Mouse (Mus musculus) R1 (cell line): ENCODE measurements around the gene Dsp.

Experiments used
- DNase-seq: peaks from one replicate; pipeline ENCODE4 v3.0.0-alpha.2; 2018; ENCODE audit warnings: low read depth, low spot score

Gene Dsp

DNA sequence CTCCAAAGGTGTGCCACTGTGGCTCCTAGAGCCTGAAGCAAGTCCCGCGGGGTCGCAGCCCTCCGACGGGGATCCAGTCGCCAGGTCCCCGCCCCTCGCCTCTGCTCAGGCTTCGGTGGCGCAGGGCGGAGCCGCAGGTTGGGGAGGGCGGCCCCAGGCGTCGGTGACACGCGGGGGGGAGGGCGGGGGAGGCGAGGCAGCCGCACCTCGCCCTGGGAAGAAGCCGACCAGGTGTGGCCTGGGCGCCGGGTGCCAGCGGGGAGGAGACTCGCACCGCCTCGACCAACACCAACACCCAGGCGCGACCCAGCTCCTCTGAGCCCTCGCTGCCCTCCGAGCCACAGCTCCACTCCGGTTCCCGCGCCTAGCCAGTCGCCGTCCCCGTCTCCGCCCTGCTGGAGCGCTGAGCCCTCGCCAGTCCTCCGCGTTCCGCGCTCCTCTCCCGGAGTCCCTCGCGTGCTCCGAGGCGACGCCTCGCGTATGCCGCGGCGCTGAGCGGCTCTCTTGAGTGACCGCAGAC lies at the start of gene Dsp:
Dsp (plus strand) TSS at position 226 of the 520 bp plus-strand sequence.
- DNase-seq = peak; percentile 74

DNA sequence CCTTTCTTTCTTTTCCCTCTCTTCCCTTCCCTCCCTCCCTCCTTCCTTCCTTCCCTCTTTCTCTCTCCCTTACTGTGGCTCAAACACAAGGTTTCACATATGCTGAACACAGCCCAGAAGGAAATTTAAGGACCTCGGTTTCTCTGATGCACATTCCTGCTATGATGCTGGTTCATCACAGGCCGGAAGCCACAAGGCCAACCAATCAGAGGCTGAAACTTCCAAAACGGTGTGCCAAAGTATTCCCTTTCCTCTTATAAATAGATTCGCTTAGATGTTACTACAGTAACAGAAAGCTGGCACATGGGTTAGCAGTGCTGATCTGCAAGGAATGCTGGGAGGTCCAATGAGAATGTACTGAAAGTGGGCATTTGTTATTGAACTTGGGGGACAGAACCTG lies 47.7 kb upstream of the Dsp start:
- no peak for DNase-seq

DNA sequence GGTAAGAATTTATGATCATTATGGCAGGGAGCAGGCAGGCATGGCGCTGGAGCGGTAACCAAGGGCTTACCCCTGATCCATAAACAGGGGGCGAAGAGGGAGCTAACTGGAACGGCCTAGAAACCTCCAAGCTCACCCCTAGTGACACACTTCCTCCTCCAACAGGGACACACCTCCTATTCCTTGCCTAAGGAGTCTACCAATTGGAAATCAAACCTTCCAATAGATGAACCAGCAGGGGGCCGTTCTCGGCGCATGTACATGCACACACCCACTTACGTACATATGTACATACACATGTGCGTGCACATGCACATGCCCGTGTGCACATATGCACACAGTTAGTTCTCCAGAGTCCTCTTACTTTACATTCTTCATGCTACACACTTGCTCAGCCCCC lies 46.6 kb upstream of the Dsp start:
- peak; percentile 73 for DNase-seq

DNA sequence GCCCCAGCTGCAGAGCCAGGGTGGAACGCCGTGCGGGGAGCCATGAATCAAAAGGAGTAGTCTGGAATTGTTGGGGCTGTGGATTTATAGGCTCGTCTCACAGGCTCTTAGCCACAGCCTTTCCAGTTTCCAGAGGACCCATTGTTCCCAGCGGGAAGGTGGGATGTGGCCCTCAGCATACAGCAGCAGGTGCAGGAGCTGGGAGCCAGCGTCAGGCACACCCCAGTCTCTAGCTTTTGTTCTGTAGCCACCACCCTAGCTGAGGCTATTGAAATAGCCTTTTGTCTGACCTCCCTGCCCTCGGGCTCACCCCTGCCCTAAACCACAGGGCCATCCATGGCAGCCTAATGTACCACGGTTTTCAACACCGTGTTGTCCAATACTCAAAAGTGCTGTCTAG lies 42.0 kb upstream of the Dsp start:
- DNase-seq = peak; percentile 99

DNA sequence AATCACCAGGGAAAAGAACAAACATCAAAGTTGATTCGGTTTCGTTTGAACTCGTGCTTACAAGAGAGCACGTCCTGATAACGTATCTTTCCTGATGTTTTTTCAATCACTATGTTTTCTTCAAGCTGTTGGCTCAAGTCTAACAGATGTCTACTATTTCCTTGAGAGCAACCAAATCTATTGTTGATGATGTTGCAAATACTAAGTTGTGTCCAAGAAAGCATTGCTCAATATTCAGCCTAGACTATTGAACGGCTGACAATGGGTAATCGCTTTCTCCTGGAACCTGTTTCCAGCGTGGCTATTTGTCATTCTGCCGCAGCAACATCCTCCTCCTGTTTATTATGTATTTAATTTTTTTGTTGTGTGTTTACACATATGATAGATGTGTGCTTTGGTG lies 28.8 kb upstream of the Dsp start:
- no peak for DNase-seq

DNA sequence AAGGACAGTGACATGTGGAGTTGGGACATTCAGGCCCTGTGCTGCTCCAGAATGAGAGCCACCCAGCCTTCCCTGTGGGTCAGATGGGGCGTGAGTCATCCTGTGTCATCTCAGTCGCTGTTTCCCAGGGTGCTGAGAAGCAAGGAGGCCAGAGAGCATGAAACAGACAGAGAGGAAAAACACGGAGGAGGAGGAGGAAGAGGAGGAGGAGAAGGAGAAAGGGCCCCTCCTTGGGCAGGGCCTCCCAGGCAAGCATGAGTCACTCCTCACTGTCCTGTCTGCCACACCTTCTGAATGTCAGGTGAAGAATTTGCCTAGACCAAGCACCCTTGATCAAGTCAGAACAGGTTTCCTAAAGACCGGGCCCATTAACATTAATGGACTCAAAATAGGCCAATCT lies 27.4 kb upstream of the Dsp start:
- DNase-seq = peak; percentile 73

DNA sequence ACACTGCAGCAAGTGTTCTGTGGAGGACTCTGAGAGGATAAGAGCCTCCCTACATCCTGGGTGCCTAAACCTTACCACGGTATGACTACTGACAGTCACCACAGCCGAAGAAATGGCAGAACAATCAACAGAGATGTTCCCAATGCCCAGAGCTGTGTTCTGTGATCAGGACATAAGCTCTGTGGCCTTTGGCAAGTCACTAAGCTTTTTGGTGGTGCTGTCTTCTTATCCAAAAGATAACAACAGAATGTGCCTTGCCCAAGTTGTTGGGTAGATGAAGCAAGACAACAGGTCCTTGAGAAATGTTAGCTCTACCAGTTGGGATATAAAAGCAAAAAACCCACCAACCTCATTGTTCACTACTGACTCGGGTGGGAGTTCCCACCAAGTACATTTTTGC lies 23.4 kb upstream of the Dsp start:
- no peak for DNase-seq

DNA sequence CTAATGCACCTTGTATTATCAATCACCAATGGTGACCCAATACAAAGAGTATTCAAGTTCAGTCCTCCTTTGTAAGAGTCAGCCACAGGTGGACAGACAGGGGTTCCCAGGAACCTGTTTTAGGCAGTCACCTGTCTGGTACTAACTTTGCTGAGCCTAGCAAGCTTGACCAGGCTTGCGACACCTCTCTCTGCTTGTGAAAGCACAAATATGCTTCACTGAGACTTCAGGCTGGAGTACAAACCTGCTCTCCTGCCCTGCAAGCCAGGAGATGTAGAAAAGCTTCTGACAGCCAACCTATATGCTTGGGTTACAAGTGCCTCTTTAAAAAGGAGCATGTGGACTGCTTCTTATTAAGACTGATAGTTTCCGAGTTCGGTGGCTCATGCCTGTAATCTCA lies 22.8 kb upstream of the Dsp start:
- no peak for DNase-seq

DNA sequence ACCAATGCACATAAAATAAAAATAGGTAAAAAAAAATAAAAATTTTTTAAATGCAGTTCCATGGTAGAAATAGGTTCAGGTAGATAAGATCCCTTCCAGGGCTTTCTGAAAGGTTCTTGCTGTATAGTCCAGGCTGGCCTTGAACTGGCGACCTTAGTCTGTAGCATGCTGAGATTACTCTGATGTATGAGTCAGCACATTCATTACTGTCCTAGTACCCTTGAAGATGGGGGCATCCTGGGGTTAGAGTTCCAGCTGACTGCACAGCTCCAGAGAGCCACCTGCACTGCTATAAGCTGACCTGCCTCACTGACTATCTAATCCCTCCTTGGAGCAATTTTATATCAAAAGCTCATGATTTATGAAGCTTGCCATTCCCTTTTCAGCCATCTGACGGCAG lies 21.6 kb upstream of the Dsp start:
- DNase-seq = peak; percentile 70

DNA sequence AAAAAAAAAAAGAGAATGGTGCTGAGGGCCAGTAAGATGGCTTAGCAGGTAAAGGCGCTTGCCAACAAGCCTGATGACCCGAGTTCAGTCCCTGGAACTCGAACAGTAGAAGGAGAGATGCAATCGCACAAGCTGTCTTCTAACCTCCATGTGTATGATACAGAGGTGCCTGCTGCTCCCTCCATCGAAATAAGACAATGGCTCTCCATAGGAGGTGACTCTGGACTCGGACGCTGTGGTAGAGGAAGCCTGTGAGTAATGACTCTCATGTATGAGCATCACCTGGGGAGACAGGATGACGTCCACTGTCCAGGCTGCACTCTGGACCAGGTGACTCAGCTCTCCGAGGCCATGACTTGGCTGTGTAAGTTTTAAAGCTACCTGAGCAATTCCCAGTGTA lies 21.0 kb upstream of the Dsp start:
- peak; percentile 57 for DNase-seq

DNA sequence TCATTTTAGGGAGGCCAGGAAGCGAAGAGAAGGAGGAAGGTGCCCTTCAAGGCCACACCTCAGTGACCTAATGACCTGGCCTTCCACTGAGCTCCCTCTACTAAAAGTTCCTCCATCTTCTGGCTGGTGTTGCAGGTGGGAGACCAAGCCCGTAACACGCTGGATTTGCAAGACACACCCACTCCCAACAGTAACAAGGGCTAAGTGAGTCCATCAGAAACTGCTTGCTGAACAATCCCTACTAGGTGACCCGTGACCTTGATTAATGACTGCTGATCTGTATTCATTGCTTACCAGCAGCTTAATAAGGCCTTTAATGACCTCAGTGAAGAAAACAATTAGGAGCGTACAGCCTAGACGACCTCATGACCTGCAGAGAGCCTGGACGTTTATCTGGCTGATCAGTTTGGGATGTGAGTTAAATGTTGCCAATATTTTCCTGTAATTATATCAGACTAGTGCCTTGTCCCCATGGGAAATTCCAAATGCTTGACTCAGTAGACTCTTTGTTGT lies 18.0 kb upstream of the Dsp start:
- DNase-seq = peak; percentile 51

DNA sequence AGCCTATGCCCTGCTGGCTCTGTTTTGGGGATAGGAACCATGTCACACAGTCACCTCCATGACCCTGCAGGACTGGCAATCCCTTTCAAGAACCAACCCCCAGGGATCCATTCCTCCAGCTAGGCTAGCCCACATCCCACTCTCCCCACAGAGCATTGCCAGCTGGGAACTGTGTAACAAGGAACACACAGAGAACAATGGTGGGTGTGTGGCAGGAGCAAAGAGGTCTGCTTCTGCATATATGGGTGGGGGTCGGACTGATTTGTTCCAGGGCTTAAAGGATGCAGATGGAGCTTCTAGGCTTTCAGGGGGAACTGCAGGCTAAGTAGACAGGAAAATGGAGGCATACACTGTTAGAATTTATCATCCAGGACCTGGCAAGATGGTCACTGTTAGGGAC lies 10.6 kb upstream of the Dsp start:
- peak; percentile 49 for DNase-seq

DNA sequence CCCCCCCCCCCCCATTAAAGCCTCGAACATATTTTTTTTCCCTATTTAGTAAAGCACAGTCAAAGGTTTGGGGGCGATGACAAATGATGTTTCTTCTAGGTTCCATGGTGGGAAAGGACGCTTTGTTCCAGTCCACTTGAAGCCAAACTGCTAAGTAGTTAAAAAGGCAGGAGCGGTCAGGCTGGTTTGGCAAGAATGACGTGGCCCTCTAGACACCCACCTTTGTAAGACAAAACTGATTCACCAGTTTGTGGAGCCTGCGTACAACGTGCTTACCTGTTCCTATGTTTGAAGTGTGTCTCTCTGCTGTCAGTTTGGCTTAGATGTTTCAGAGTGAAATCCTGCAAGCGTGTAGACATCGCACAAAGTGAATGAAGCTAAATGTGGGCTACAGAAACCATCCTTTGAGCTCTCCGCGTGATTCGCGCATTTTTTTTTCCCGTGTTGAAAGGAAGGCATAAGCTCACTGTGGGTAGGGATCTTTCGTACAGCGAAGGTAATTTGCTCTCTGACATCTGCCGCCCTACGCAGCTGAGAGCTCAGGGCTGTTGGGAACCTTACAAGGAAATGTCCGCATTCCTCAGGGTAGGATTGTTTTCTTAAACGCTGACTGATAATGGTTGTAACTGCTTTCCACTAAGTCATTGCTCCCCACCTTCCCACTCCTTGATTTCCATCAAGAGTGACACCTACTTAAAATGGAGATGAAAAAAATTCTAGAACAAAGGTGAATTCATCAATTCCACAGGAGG lies 6.0 kb upstream of the Dsp start:
- peak; percentile 58 for DNase-seq

DNA sequence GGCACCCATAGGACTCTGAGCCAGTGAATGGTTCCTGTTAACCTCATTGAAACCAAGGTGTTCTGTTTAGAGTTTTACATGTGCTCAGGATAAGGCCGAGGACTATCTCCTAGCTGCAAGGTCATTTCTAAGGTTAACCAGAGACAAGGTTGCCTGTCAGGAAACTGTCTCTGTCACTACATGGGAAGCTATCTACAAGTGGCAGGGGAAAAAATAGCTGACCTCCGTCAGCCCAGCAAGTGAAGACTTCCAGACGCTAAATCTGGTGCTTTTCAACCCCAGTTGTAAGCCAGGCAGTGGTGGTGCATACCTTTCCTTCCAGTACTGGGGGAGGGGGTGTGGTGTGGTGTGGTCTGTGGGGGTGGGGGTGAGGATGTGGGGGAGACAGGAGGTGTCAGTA lies 2.7 kb upstream of the Dsp start:
- no peak for DNase-seq

DNA sequence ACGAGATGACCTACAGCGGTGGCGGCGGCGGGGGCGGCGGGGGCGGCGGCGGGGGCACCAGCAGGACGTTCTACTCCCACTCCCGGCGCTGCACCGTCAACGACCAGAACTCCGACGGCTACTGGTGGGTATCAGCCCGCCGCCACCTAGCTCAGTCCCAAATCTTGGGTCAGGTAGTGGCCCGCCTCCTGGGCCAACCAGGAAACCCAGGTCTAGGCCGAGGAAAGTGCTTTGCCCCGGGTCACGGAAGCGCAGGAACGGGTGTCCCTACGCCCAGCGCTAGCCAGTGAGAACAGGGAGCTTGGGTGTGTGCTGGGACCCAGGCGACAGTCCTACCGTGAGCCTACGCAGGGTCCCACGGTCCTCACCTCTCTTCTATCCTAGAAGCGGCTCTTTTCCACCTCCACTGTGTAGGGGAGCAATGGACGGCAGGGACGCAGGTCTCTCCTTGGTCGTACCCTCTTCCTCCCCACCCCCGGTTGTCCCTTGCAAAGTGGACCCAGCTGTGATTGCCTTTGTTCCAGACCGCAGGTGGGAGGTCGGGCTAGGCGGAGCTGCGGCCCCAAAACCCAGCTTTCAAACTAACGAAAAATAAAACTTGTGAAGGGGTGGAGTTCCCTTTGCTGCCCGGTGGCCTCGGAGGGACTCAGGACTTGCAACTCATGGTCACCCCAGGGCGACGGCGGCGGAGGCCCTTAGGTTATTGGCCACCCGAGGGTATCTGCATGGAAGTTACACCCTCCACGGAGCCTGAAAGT lies 756 bp downstream of the Dsp start:
- peak; percentile 39 for DNase-seq

DNA sequence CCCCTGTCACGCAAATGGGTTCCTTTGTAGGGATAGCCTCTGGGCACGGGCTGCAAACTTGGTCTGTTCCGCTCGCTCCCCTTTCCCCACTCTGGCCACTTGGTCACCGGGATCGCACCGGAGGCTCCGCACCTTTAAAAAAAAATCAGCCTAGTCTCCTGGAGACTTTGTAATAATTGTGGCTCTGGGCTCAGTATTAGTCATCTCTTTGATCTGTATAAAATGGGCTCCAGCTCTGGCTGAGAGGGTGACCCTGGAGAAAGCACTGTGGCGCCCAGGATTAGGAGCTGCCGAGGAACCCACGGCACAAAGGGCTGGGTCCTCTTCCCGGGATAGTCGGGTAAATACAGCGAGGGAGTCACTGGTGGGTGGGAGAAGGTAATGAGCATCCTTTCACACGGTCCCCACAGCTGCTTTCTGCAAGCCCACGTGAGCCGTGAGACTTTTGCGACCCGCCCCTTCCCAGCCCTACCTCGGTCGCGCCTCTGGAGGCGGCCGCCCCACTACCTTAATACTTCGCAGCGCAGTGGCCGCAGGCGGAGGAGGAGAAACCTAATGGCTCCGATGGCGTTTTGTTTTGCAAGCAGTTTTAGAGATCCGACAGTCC lies 1.4 kb downstream of the Dsp start:
- peak; percentile 75 for DNase-seq

DNA sequence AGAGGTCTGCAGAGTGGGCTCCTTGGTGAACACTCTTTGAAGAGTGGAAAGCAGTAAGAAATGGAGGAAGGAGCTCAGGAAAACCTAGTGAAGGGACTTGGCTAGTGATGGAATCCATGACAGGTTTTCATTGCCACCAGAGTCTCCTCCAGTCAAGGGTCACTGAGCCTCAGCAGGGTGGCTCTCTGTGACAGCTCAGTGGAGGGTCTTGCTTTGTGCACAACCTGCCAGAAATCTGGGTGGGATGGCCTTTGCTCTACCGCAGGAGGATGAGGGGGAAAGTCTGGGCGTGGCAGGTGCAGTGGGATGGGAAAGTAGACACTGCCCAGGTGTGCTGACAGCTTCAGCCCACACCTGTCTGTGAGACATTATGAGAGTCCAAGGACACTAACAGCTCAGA lies 4.4 kb downstream of the Dsp start:
- DNase-seq = peak; percentile 71

DNA sequence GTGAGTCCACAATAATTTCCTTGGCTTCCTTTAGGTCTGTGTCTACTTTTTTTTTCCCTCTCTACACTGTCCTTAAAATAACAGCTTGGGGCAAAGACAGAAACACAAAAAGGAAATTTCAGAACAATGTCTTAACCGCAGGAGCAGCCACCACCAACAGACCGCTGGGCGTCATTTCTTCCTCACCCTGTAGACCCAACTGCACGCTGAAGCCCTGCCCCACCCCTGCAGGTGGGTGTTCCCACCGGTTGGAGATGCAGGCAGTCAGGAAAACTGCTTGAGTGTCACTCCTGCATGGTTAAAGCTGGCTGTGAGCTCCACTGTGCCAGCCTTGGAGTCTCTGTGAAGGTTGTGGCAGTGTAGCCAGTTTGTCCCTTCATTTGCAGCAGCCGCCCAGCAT lies 6.5 kb downstream of the Dsp start:
- DNase-seq = peak; percentile 44

DNA sequence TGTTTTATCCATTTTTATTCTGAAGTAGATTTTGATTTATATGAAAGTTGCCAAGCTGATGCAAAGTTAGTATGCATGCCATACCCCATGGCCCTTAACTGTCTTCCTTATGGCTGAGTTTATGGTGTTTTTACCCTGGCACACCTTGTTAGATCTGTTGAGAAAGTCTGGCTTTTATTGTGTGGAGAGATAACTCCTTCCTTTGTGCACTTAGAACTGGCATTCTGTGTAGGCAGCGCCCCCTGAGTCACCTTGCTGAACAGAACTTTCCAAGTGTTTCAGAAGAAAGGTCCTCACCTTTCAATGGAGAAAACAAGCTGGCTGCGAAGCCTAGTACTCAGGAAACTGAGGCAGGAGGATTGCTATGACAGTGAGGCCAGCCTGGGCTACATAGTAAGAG lies 10.9 kb downstream of the Dsp start:
- DNase-seq = peak; percentile 36

DNA sequence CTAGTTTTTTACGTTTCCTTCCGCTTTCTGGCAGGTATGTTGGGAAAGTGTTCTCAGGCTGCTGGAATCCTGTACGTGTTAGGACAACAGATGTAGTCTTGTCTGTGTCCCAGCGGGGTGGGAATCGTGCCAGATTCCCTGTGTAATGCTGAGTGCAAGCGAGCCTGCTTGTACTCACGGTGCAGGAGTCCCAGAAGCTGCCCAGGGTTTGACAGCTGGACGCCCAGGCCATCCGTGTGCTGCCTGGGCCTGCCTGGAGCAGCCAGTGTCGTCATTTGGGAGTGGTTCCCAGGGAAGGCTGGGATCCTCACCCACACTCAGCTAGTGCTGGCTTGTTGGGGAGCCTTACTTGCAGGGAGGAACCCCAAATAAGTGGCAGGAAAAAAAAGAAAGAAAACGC lies 11.6 kb downstream of the Dsp start:
- DNase-seq = peak; percentile 40

DNA sequence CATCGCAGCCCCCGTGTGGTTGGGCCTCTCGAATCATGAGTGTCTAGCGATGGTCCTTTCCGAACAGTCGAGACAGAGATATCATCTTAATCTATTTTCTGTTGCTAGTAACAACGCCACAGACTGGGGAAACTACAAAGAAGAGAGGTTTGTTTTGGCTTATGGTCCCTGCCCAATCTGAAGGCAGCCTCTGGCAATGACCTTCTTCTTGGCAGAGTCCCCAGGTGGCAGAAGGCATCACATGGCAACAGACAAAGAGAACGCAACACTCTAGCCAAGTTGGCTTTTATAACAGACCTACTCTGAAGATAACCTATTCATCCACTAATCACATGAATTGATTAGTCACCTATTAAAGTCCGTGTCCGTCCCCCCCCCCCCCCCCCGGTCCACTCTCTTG lies 13.8 kb downstream of the Dsp start:
- no peak for DNase-seq

DNA sequence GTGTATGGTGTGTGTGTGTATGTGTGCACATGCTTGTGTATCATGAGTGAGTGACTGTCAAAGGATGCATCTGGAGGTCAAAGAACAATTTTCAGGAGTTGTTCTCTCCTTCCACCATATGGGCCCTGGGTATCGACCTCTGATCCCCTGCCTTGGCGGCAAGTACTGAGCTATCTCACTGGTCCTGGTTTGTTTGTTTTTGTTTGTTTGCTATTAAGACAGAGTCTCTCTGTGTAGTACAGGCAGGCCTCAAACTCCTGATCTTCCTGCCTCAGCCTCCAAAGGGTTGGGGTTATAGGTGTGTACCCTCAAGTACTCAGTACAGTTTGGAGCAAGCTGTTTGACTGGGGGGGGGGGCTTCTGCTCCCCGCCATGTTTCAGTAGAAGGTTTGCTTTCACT lies 16.0 kb downstream of the Dsp start:
- DNase-seq = no peak
